Mouse (Mus musculus) megakaryocyte progenitor cell, adult 5-6 weeks (primary cell): ENCODE data around the gene Uqcc3. TPM values are rescaled to one million over a fixed set of nuclear protein-coding genes. Genes with fewer than 3 reads are reported as not detected.
"Not testable (repeated sequence)": the region's sequence is repeated elsewhere in the genome, so short reads cannot be mapped to it uniquely, and the experiment has no call there.

Experiments used
- ATAC-seq: replicated peaks from 2 replicates; pipeline ENCODE4 v1.8.0; 2016; ENCODE audit warnings: mild to moderate bottlenecking, moderate TSS enrichment, inconsistent platforms; ENCODE audit not compliant: poor library complexity
- total RNA-seq, 2 experiments: library from RNA; stranded (forward) in 1 of 2; stranded (reverse) in 1 of 2; fragments of 157-497, 149-512 nt in 1 of 2; fragments of 200-1000 nt in 1 of 2; gene quantifications; 2 replicates each; pipeline versions ENCODE4 v1.2.3 to v1.2.4; 2015 to 2017

The Uqcc3 gene
- total RNA-seq (2015) = 44.4 and 46.0 TPM in 2 replicates
- total RNA-seq (2017) = 93.0 and 118 TPM in 2 replicates

- ATAC-seq = peak; percentile 98
Observed at GRCm38 (mm10) chr19:8880311-8881033, at the start of gene Uqcc3. Gene Uqcc3, minus strand, starts transcription at chr19:8880923.

- no peak for ATAC-seq
Observed at GRCm38 (mm10) chr19:8930117-8930516, 49.4 kb upstream of the Uqcc3 start.

GRCm38 (mm10) chr19:8929224-8930088, 48.7 kb upstream of the Uqcc3 start, which contains the start of the genes Rom1 and Eml3:
Gene Rom1, minus strand, starts transcription at chr19:8929356.
Gene Eml3, plus strand, starts transcription at chr19:8929552.
- peak; percentile 68 for ATAC-seq

- peak; percentile 37 for ATAC-seq
Observed at GRCm38 (mm10) chr19:8928689-8929223, 48.0 kb upstream of the Uqcc3 start.

GRCm38 (mm10) chr19:8927891-8928525, 47.3 kb upstream of the Uqcc3 start:
- ATAC-seq = peak; percentile 47

- no peak for ATAC-seq
Observed at GRCm38 (mm10) chr19:8926766-8927165, 46.0 kb upstream of the Uqcc3 start.

- no peak for ATAC-seq
Observed at GRCm38 (mm10) chr19:8921741-8922140, 41.0 kb upstream of the Uqcc3 start.

GRCm38 (mm10) chr19:8920836-8921291, 40.1 kb upstream of the Uqcc3 start:
- ATAC-seq = peak; percentile 10; the same call in 1 of the 2 replicates

GRCm38 (mm10) chr19:8920073-8920736, 39.5 kb upstream of the Uqcc3 start, which contains the start of gene B3gat3:
Gene B3gat3, plus strand, starts transcription at chr19:8920374.
- ATAC-seq = peak; percentile 91

- no peak for ATAC-seq
Observed at GRCm38 (mm10) chr19:8919684-8920072, 39.0 kb upstream of the Uqcc3 start.

- ATAC-seq = no peak
Observed at GRCm38 (mm10) chr19:8919000-8919399, 38.3 kb upstream of the Uqcc3 start.

GRCm38 (mm10) chr19:8914212-8914611, 33.5 kb upstream of the Uqcc3 start:
- no peak for ATAC-seq

GRCm38 (mm10) chr19:8911810-8912209, 31.1 kb upstream of the Uqcc3 start:
- no peak for ATAC-seq

GRCm38 (mm10) chr19:8908531-8908930, 27.8 kb upstream of the Uqcc3 start:
- ATAC-seq = no peak

- no peak for ATAC-seq
Observed at GRCm38 (mm10) chr19:8903412-8903811, 22.7 kb upstream of the Uqcc3 start.

GRCm38 (mm10) chr19:8899079-8899478, 18.4 kb upstream of the Uqcc3 start:
- no peak for ATAC-seq

- peak; percentile 22; the same call in 1 of the 2 replicates for ATAC-seq
Observed at GRCm38 (mm10) chr19:8898576-8898975, 17.9 kb upstream of the Uqcc3 start.

- peak; percentile 96 for ATAC-seq
Observed at GRCm38 (mm10) chr19:8897865-8898495, 17.3 kb upstream of the Uqcc3 start, which contains the start of gene Ganab. Gene Ganab, plus strand, starts transcription at chr19:8898071.

- ATAC-seq = not testable (repeated sequence)
Observed at GRCm38 (mm10) chr19:8897211-8897864, 16.6 kb upstream of the Uqcc3 start.
